Mouse (Mus musculus): ENCODE measurements around the gene Zfp982.
"Not testable (repeated sequence)": the region's sequence is repeated elsewhere in the genome, so short reads cannot be mapped to it uniquely, and the experiment has no call there.

Zfp982 gene

DNA sequence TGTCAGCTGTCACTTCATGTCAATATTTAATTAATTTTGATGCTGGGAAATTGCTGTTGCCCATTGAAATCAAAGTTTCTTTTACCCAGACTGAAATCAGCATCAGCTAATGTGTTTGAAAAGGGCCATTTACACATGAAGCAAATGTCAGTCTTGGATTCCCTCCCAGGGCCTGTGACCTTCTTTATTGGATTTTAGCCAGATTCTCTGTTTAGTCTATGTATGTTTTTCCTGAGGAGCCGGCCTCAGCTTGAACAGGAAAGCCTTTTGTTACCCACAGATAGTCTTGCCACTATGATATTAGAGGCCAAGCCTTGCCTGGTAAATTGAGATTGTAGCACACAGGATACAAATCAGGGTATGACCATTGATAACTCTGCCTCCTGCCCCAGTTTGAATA lies 66.9 kb downstream of the Zfp982 start:
- DNase-seq (ENCODE audit: low read depth) = not testable (repeated sequence)
